Mouse (Mus musculus) intestine, postnatal 0 days (tissue): Measurements from ENCODE around the gene Dgcr8. TPM values are rescaled to one million over a fixed set of nuclear protein-coding genes. Genes with fewer than 3 reads are reported as not detected.

Source experiments
- ATAC-seq: fragments of 200-750 bp; cut with Nextera tagmentation; 2 replicates; pipeline ENCODE4 v1.8.0; 2017; ENCODE audit warnings: mild to moderate bottlenecking, moderate TSS enrichment, moderate library complexity
- H3K27ac ChIP-seq: fragments of 300-500 bp; sonication (generic); 2 replicates; pipeline ENCODE4 v1.5.1; 2014; ENCODE audit warnings: mild to moderate bottlenecking, low read depth, low read length, moderate library complexity
- H3K27me3 ChIP-seq: fragments of 300-500 bp; sonication (generic); replicated peaks from 2 replicates; pipeline ENCODE4 v1.6.1; 2014; ENCODE audit warnings: low read length, mixed read lengths; ENCODE audit not compliant: control insufficient read depth, insufficient read depth
- H3K36me3 ChIP-seq: fragments of 300-500 bp; sonication (generic); 2 replicates; pipeline ENCODE4 v1.6.1; 2014; ENCODE audit warnings: mild to moderate bottlenecking, moderate library complexity; ENCODE audit not compliant: control insufficient read depth, insufficient read depth
- H3K4me1 ChIP-seq: fragments of 300-500 bp; sonication (generic); replicated peaks from 2 replicates; pipeline ENCODE4 v1.6.1; 2014; ENCODE audit warnings: antibody characterized with exemption, low read length, mixed read lengths; ENCODE audit not compliant: control insufficient read depth, insufficient read depth
- H3K4me2 ChIP-seq: fragments of 300-500 bp; sonication (generic); replicated peaks from 2 replicates; pipeline ENCODE4 v1.6.1; 2014; ENCODE audit warnings: low read depth, mild to moderate bottlenecking, moderate library complexity
- H3K4me3 ChIP-seq: fragments of 300-500 bp; sonication (generic); 2 replicates; pipeline ENCODE4 v1.5.1; 2014; ENCODE audit warnings: low read depth, low read length
- H3K9ac ChIP-seq: fragments of 300-500 bp; sonication (generic); 2 replicates; pipeline ENCODE4 v1.6.1; 2014; ENCODE audit warnings: mild to moderate bottlenecking, low read depth, low read length
- H3K9me3 ChIP-seq: fragments of 300-500 bp; sonication (generic); 2 replicates; pipeline ENCODE4 v1.6.1; 2016; ENCODE audit warnings: mixed run types; ENCODE audit not compliant: control insufficient read depth
- CTCF ChIP-seq: sonication (generic); IDR thresholded peaks from 2 replicates; pipeline ENCODE4 v1.5.1; 2016; ENCODE audit warnings: low read depth, mild to moderate bottlenecking, control low read depth, antibody characterized with exemption, moderate library complexity
- WGBS: fragments of 180-500 bp; shearing (Covaris S2); extraction: QIAGEN DNeasy Blood & Tissue Kit; methylation state at CpG from one replicate; pipeline ENCODE4 v1.1.7; 2014; 5-methylcytosine and 5-hydroxymethylcytosine counted together
- polyA plus RNA-seq: library from polyadenylated mRNA; unstranded; fragments of >200 nt; fragmentation: Nextera tagmentation; extraction: Ambion mirVana; gene quantifications from 2 replicates; pipeline ENCODE4 v1.2.1, GENCODE M21; 2015

Dgcr8 gene
- polyA plus RNA-seq, 1 experiment from 2014 or later: 7.1 TPM

- H3K4me2 ChIP-seq: peak within 1 kb of the TSS; percentile 93
- no peaks in the 10 kb centered on the region for H3K27me3 ChIP-seq
- TF ChIP-seq CTCF: no peak
- under 1% methylated on average over 95 of the region's 102 CpGs for WGBS
- peak within 1 kb of the TSS; percentile 86 for H3K9ac ChIP-seq
- H3K4me1 ChIP-seq: 0 out of 2 replicates have a peak, but pooled peaks cover 8% of the 10 kb centered on the region
- H3K27ac ChIP-seq: peak within 1 kb of the TSS; percentile 82
- no peaks in the 10 kb centered on the region for H3K9me3 ChIP-seq
- peaks cover 53% of the 10 kb centered on the region for H3K36me3 ChIP-seq
- ATAC-seq: peak; percentile 96
- H3K4me3 ChIP-seq: peak within 1 kb of the TSS; percentile 88
These were observed 40.3 kb downstream of the Dgcr8 start, which contains the start of the genes Trmt2a and Ranbp1 for GRCm38 (mm10) chr16:18248433-18249363. Trmt2a (plus strand) TSS chr16:18248679. Ranbp1 (minus strand) TSS chr16:18248732.

GRCm38 (mm10) chr16:18247521-18248399, 41.3 kb downstream of the Dgcr8 start:
- peaks cover 53% of the 10 kb centered on the region for H3K36me3 ChIP-seq
- WGBS: under 1% methylated on average over 33 of the region's 33 CpGs
- ATAC-seq: no peak
- TF ChIP-seq CTCF: no peak
- H3K4me2 ChIP-seq: peak overlapping the region; percentile 93
- 0 out of 2 replicates have a peak, but pooled peaks cover 8% of the 10 kb centered on the region for H3K4me1 ChIP-seq
- no peaks in the 10 kb centered on the region for H3K9me3 ChIP-seq
- H3K4me3 ChIP-seq: peak overlapping the region; percentile 88
- peak overlapping the region; percentile 82 for H3K27ac ChIP-seq
- no peaks in the 10 kb centered on the region for H3K27me3 ChIP-seq
- H3K9ac ChIP-seq: peak overlapping the region; percentile 86

- no peak for ATAC-seq
- H3K4me2 ChIP-seq: no peak overlapping the region
- WGBS: 92% methylated on average over 10 of the region's 10 CpGs
- H3K4me3 ChIP-seq: no peak overlapping the region
- TF ChIP-seq CTCF: no peak
- H3K4me1 ChIP-seq: no peaks in the 10 kb centered on the region
- H3K36me3 ChIP-seq: peaks cover 82% of the 10 kb centered on the region
- H3K9me3 ChIP-seq: no peaks in the 10 kb centered on the region
- no peak overlapping the region for H3K9ac ChIP-seq
- H3K27ac ChIP-seq: no peak overlapping the region
- no peaks in the 10 kb centered on the region for H3K27me3 ChIP-seq
These were observed 47.5 kb downstream of the Dgcr8 start for GRCm38 (mm10) chr16:18241581-18241980.

- no peaks in the 10 kb centered on the region for H3K9me3 ChIP-seq
- H3K27me3 ChIP-seq: no peaks in the 10 kb centered on the region
- no peak overlapping the region for H3K9ac ChIP-seq
- no peak overlapping the region for H3K27ac ChIP-seq
- TF ChIP-seq CTCF: no peak
- H3K4me3 ChIP-seq: no peak overlapping the region
- WGBS: 76% methylated on average over 7 of the region's 7 CpGs
- H3K4me1 ChIP-seq: no peaks in the 10 kb centered on the region
- no peak for ATAC-seq
- H3K4me2 ChIP-seq: no peak overlapping the region
- peaks cover 40% of the 10 kb centered on the region for H3K36me3 ChIP-seq
These were observed 52.2 kb downstream of the Dgcr8 start for GRCm38 (mm10) chr16:18236676-18237501.

GRCm38 (mm10) chr16:18235389-18236065, 53.5 kb downstream of the Dgcr8 start:
- Histone ChIP-seq H3K9me3 (no peaks in the 10 kb centered on the region), H3K4me2 (peak overlapping the region; percentile 94)
- ATAC-seq: peak; percentile 42

More at GRCm38 (mm10) chr16:18235389-18236065, 53.5 kb downstream of the Dgcr8 start:
- H3K4me1 ChIP-seq: no peaks in the 10 kb centered on the region
- TF ChIP-seq CTCF: no peak
- peaks cover 26% of the 10 kb centered on the region for H3K36me3 ChIP-seq
- H3K27ac ChIP-seq: peak overlapping the region; percentile 41; the same call in 1 of the 2 replicates
- H3K4me3 ChIP-seq: peak overlapping the region; percentile 83
- peak overlapping the region; percentile 73 for H3K9ac ChIP-seq
- 10% methylated on average over 19 of the region's 19 CpGs for WGBS
- H3K27me3 ChIP-seq: no peaks in the 10 kb centered on the region
